Mouse (Mus musculus): ENCODE measurements around the gene Fig4.

DNA sequence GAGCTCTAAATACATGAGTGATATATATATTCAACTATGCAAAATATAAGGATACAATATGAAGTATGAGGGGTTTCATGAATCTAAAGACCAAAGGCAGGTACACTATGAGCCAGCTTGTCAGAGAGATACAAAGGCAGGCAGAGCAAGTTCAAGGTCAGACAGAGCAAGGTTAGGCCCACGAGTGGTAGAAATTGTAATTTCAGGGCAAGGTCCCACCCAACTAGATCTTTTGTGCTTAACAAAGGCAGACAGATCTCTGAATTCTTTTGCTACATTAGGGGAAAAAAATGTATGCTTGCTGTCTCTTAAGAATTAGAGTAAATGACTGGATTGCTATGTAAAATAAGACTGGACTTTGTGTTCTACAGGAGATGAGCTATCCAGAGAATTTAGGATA is 2.9 kb downstream of the Fig4 start:
- TF ChIP-seq CTCF (conservative IDR thresholded peaks at IDR 0.05; ENCODE audit: low read length) = no peak
- no peak for TF ChIP-seq POU5F1 (IDR thresholded peaks at IDR 0.05; ENCODE audit: borderline replicate concordance, low read length)
